Mouse (Mus musculus): ENCODE results near the gene Slc38a3. TPM values are rescaled to one million over a fixed set of nuclear protein-coding genes. Genes with fewer than 3 reads are reported as not detected.

Slc38a3 gene
- total and polyA plus RNA-seq, 2 experiments from 2014 or later = 4.0 to 16.9 TPM

- H3K36me3 ChIP-seq (replicated peaks; ENCODE audit: control insufficient read depth, insufficient read depth, low read length) = no peaks in the 10 kb centered on the region
- 31% methylated on average over 8 of the region's 8 CpGs for whole genome bisulfite sequencing
- H3K27me3 ChIP-seq (ENCODE audit: control insufficient read depth, insufficient read depth, low read length) = no peaks in the 10 kb centered on the region
- H3K9me3 ChIP-seq (replicated peaks; ENCODE audit: control insufficient read depth, low read length) = no peaks in the 10 kb centered on the region
- H3K27ac ChIP-seq (ENCODE audit: low read depth) = 0 out of 2 replicates have a peak overlapping the region, but pooled peaks have one; percentile 28
- no peak overlapping the region for H3K4me3 ChIP-seq (ENCODE audit: low read depth, low read length)
- H3K4me2 ChIP-seq (ENCODE audit: low read depth, low read length) = no peak overlapping the region
- DNase-seq (ENCODE audit: low spot score) = no peak
- 0 out of 2 replicates have a peak overlapping the region, but pooled peaks have one; percentile 4 for H3K9ac ChIP-seq (replicated peaks; ENCODE audit: low read depth, low read length)
- no peaks in the 10 kb centered on the region for H3K4me1 ChIP-seq (ENCODE audit: control insufficient read depth, insufficient read depth)
- TF ChIP-seq EP300 (IDR thresholded peaks at IDR 0.05; ENCODE audit: low read depth) = no peak
- TF ChIP-seq CTCF (IDR thresholded peaks at IDR 0.05; ENCODE audit: low read depth) = no peak
- ATAC-seq (ENCODE audit: insufficient read depth, low read depth) = no peak
Measured at GRCm38 (mm10) chr9:107640257-107640772, 29.0 kb downstream of the Slc38a3 start.

GRCm38 (mm10) chr9:107637070-107637469 lies 32.3 kb downstream of the Slc38a3 start:
- 45% methylated on average over 7 of the region's 7 CpGs for WGBS
- Histone ChIP-seq H3K4me2 (ENCODE audit: low read depth, low read length) (no peak overlapping the region), H3K4me3 (ENCODE audit: low read depth, low read length) (no peak overlapping the region), H3K4me1 (ENCODE audit: control insufficient read depth, insufficient read depth) (peaks cover 8% of the 10 kb centered on the region; the same call in 1 of the 2 replicates), H3K9ac (replicated peaks; ENCODE audit: low read depth, low read length) (no peak overlapping the region), H3K27me3 (ENCODE audit: control insufficient read depth, insufficient read depth, low read length) (no peaks in the 10 kb centered on the region), H3K27ac (ENCODE audit: low read depth) (no peak overlapping the region), H3K9me3 (replicated peaks; ENCODE audit: control insufficient read depth, low read length) (no peaks in the 10 kb centered on the region), H3K36me3 (replicated peaks; ENCODE audit: control insufficient read depth, insufficient read depth, low read length) (0 out of 2 replicates have a peak, but pooled peaks cover 4% of the 10 kb centered on the region)
- no peak for DNase-seq (ENCODE audit: low spot score)
- ATAC-seq (ENCODE audit: insufficient read depth, low read depth) = no peak
- TF ChIP-seq CTCF (IDR thresholded peaks at IDR 0.05; ENCODE audit: low read depth) (no peak), EP300 (IDR thresholded peaks at IDR 0.05; ENCODE audit: low read depth) (no peak)

- DNase-seq (ENCODE audit: low spot score) = peak; percentile 99
Measured at GRCm38 (mm10) chr9:107635279-107636028, 33.9 kb downstream of the Slc38a3 start, which contains the start of gene Gnai2. Gene Gnai2, minus strand, starts transcription at chr9:107635367.

GRCm38 (mm10) chr9:107634406-107635278 lies 34.7 kb downstream of the Slc38a3 start:
- H3K9me3 ChIP-seq (replicated peaks; ENCODE audit: control insufficient read depth, low read length) = no peaks in the 10 kb centered on the region
- H3K4me3 ChIP-seq (ENCODE audit: low read depth, low read length) = peak overlapping the region; percentile 85
- TF ChIP-seq CTCF (IDR thresholded peaks at IDR 0.05; ENCODE audit: low read depth) (no peak), EP300 (IDR thresholded peaks at IDR 0.05; ENCODE audit: low read depth) (no peak)
- H3K4me1 ChIP-seq (ENCODE audit: control insufficient read depth, insufficient read depth) = peaks cover 27% of the 10 kb centered on the region
- 0 out of 2 replicates have a peak, but pooled peaks cover 6% of the 10 kb centered on the region for H3K36me3 ChIP-seq (replicated peaks; ENCODE audit: control insufficient read depth, insufficient read depth, low read length)
- peak overlapping the region; percentile 80 for H3K4me2 ChIP-seq (ENCODE audit: low read depth, low read length)
- H3K27me3 ChIP-seq (ENCODE audit: control insufficient read depth, insufficient read depth, low read length) = no peaks in the 10 kb centered on the region
- H3K9ac ChIP-seq (replicated peaks; ENCODE audit: low read depth, low read length) = peak overlapping the region; percentile 89
- H3K27ac ChIP-seq (ENCODE audit: low read depth) = peak overlapping the region; percentile 94
- WGBS = under 1% methylated on average over 35 of the region's 35 CpGs
- ATAC-seq (ENCODE audit: insufficient read depth, low read depth) (no peak), DNase-seq (ENCODE audit: low spot score) (no peak)

More at GRCm38 (mm10) chr9:107635279-107636028, 33.9 kb downstream of the Slc38a3 start, which contains the start of gene Gnai2:
- Histone ChIP-seq H3K27me3 (ENCODE audit: control insufficient read depth, insufficient read depth, low read length) (no peaks in the 10 kb centered on the region), H3K36me3 (replicated peaks; ENCODE audit: control insufficient read depth, insufficient read depth, low read length) (0 out of 2 replicates have a peak, but pooled peaks cover 6% of the 10 kb centered on the region), H3K4me3 (ENCODE audit: low read depth, low read length) (peak within 1 kb of the TSS; percentile 85), H3K4me2 (ENCODE audit: low read depth, low read length) (peak within 1 kb of the TSS; percentile 80), H3K9ac (replicated peaks; ENCODE audit: low read depth, low read length) (peak within 1 kb of the TSS; percentile 89), H3K9me3 (replicated peaks; ENCODE audit: control insufficient read depth, low read length) (no peaks in the 10 kb centered on the region), H3K4me1 (ENCODE audit: control insufficient read depth, insufficient read depth) (peaks cover 19% of the 10 kb centered on the region), H3K27ac (ENCODE audit: low read depth) (peak within 1 kb of the TSS; percentile 94)
- TF ChIP-seq CTCF (IDR thresholded peaks at IDR 0.05; ENCODE audit: low read depth) (no peak), EP300 (IDR thresholded peaks at IDR 0.05; ENCODE audit: low read depth) (no peak)
- peak; percentile 93 for ATAC-seq (ENCODE audit: insufficient read depth, low read depth)
- WGBS = 4% methylated on average over 38 of the region's 38 CpGs

Data from heart, postnatal 0 days (tissue).